Mouse (Mus musculus): ENCODE results near the gene Bin2. TPM values are rescaled to one million over a fixed set of nuclear protein-coding genes. Genes with fewer than 3 reads are reported as not detected.

Bin2 gene
- 2.1 and 2.6 TPM in 2 replicates for polyA plus RNA-seq (2012; rRNA removed)

DNA sequence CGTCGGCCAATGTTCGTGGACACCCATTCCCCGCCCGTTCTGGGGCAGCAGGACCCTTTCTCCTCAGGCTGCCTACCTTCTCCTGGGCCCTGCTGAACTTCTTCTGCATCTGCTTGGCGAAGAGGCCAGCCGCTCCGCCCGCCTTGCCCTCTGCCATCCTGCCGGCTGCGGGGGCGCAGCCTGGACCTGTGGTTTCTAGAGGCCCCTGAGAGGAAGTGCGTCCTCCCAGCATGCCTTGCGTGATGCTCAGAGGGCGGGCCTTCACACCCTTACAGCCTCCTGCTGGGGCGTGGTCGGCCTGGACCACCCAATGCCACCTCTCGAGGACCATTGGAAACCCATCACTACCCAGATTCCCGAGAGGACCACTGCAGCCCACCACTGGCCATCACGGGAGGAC is at the start of gene Bin2:
Gene Bin2, minus strand, starts transcription at position 217 of the 400 bp plus-strand sequence.
- DNase-seq (ENCODE audit: low read depth): no peak

DNA sequence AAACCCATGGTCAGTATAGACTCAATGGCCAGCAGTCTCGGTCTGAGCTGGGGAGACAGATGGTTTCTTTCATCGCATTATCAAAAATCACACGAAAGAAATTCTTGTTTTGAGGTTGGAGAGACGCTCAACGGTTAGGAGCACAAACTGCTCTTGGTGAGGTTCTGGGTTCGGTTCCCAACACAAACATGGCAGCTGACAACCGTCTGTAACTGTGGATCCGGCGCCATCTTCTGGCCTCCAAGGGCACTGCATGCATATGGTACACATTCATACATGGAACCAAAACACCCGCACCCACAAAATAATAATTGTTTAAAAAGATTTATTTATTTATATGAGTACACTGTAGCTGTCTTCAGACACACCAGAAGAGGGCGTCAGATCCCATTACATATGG is 49.2 kb upstream of the Bin2 start:
- DNase-seq (ENCODE audit: low read depth): no peak

DNA sequence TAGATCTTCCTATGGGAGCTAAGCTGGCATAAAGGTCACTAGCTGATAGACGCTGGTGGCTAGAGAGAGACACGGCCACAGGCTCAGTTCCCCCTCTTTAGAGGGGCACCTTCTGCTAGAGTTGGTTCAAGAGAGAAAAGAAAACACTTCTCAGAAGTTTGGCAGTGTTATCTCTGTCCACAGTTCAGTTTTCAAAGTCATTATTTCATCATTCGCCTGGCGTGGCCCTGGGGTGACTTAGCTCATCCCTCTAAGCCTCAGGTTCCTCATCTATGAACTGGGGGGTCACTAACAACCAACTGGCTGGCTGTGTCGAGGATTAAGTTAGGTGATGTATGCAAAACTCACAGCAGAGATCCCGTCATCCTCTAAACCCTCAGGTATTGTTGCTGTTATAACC is 48.6 kb upstream of the Bin2 start:
- DNase-seq (ENCODE audit: low read depth): no peak

DNA sequence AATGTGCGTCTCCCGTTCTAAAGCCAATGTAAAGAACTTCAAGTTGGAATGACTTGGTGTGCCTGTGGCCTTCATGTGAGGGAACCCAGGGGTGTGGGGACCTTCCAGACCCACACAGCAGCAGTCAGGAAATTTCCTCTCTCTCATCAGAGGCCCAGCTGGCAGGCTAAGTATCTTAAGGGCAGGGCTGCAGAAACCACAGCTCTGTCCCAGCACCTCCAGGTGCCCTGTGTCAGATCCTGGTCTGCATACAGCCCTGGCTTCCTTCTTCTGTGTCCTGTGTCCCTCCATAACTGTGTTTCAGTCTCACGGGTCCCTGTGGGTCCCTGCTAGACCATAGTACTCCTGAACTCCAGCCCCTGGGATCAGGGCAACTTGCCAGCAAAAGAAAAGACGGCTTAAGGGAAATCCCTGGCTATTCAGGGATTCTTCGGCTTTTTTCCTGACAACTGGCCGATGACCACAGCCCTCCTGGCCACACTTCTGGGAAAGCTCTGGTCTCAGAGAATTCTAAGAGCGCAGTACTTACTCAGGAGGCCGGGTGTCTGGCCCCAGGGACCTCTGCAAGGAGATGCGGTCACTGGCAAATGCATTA is 46.1 kb upstream of the Bin2 start:
- no peak for DNase-seq (ENCODE audit: low read depth)

DNA sequence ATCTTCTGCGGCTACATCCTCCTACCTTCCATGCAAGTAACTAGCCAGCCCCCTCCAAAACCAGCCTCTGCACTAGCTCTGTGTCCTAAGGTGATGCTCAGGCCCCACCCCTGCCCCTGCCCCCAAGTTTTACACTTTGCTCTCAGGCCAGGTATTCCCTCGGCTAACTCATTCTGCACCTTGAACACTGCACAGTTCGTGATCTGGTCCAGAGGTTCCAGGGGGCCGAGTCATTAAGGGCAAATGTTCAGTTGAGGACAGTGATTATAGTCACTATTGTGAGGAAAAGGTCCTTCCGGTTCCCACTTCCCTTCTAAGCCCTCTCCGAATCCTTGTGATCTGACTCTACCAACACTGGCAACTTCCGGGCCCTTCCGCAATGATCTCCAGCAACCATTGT is 45.1 kb upstream of the Bin2 start:
- DNase-seq (ENCODE audit: low read depth): no peak

DNA sequence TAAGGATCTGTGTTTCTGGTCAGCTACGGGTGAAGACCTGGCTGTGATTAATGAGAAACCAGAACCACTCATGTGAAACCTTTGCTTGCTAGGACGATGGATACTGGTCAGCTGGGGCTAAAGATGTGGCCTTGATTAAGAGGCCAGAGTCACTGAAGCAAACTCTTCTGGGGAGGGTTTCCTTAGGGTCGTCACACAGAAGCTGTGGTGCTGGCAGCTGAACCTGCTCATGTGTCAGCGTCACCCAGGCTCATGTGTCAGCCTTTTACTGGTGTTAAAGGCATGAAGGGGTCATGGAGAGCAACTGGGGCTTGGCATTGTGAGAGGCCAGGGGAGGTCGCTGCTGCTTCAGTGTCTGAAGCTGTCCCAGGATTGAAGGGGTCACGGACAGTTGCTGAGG is 41.5 kb upstream of the Bin2 start:
- DNase-seq (ENCODE audit: low read depth): no peak

DNA sequence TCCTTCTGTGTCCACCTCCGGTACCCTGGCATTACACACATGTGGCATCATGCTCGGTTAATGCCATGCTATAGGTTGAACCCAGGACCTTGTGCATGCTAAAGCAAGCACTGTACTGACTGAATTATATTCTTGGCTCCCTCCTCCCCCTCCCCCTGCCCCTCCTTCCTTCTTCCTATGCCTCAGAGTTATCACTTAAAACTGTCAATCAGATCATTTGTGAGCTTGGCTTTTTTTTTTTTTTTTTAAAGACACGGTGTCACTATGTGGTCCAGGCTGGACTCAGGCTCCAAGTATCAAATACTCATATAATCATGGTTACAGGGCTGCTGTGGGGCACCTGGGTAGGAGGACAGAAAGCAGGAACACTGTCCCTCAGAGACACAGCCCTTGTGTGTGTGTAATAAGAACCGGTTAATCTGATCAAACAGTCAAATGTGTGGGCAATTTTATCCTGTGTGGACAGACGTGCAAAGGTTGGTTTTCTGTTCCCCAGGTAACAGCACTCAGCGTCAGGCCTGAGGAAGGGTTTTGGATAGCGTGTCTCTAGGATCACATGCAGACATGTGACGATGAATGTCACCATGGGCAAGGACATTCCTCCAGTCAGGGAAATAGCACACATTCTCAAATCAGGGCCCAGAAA is 39.2 kb upstream of the Bin2 start:
- no peak for DNase-seq (ENCODE audit: low read depth)

DNA sequence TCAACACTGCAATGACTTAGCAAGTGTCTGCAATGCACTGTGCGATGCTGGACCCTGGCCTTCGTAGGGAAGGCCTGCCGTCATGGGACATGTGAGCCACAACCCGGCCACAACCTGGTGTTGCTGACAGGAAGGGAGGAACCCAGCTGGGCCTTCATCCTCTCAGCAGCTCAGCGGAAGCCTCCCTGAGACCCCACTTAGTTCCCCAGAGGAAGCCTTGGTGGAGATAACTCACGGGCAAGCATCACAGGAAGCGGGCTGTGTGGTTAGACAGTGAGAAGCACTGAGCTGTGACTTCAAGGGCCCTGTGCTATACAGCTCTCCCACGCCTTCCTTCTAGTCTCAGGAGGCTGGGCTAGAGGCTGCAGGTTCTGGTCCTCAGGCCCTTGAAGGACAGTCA is 36.9 kb upstream of the Bin2 start:
- no peak for DNase-seq (ENCODE audit: low read depth)

DNA sequence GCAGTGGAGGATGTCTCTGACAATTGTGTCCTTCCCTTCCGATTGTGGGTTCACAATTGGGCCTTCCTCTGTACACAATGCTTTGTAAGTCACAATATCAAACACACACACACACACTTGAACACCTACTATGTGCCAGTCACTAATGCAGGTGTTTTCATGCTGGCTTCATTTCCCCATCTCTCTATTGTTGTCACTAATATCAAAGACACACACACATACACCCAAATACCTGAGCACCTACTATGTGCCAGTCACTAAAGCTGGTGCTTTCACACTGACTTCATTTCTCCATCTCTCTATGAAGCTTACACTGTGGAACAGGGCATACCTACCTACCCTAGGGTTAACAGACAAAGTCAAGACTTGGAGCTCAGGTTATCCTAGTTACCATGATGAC is 36.0 kb upstream of the Bin2 start:
- no peak for DNase-seq (ENCODE audit: low read depth)

DNA sequence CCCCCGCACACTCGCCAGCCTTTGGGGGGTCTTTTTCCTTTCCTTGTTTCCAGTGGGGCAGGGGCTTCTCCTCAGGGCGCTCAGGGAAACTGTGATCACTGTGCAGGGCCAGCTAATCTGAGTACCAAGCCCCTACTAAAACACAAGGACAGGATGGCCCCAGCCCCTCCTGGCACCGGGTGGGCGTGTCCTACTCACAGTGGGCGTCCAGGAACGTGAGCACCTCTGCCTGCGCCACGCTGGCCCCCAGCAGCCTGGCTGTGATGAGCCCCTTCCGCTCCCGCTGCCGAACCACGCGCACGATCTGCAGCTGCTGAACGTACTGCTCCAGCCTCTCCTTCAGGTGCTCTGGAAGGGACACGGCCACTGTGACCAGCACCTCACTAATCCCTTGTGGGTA is 34.6 kb upstream of the Bin2 start:
- no peak for DNase-seq (ENCODE audit: low read depth)

DNA sequence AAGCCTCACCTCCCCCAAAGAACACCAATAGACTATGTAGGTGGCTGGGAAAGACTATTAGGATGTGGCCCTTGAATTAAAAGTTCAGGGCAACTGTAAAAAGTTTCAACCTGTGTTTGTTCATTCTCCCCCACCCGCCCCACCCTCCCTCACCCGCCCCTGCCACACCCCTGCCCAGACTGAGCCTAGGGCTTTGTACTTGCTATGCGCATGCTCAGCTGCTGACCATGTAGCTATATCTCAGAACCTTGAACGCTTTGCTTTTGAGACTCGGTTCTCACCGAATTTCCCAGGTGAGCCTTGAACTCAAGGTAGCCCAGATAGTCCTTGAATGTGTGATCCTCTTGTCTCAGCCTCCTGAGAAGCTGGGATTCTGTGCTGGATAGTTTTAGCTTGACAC is 32.5 kb upstream of the Bin2 start:
- no peak for DNase-seq (ENCODE audit: low read depth)

DNA sequence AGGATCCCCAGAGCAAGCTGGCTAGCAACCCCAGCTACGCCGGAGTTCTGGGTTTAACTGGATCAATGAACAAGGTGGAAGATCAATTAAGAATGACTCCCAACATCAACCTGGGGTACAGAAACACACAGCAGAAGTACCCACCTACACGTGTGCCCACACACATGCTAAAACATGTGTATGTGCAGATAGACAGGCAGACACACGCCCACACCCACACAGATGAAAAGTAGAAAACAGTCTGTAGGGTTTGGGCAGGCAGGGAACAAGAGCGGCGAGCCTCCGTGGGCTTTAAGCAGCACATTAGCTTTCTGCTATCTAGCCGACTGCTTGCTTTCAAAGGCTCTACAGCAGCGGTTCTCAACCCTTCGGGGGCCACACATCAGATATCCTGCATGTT is 31.8 kb upstream of the Bin2 start:
- no peak for DNase-seq (ENCODE audit: low read depth)

DNA sequence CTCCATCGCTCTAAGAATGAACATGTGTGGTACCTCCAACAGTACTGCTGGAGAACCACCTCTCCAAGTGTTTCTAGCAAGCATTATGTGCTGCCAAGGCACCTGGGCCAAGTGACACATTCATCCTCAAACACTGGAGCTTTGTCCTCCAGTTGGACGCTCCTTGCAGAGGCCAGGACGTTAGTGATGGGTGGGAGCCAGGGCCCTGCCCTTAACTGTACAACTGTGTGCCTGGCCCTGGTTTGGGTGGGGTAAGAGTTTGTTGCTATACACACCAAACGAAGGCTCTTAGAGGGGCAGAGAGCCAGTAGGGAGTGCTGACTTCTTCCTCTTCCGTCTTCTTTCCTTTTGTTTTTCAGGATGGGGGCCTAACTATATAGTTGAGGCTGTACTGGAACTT is 31.1 kb upstream of the Bin2 start:
- no peak for DNase-seq (ENCODE audit: low read depth)

DNA sequence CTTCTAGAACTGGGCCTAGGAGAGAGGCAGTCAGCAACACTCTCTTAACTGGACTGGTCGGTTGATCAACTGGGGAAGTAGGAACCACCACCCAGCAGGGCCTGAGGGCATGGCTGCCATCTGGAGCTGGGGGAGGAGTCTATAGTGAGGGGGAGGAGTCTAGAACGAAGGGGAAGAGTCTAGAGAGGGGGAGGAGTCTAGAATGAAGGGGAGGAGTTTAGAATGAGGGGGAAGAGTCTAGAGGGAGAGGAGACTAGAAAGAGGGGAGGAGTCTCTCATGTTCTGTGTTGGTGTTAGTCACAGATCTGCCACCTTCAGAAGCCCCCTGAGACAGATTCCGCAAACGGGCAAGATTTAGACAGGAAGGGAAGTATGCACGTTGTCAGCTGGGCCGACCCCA is 30.0 kb upstream of the Bin2 start:
- DNase-seq (ENCODE audit: low read depth): no peak

DNA sequence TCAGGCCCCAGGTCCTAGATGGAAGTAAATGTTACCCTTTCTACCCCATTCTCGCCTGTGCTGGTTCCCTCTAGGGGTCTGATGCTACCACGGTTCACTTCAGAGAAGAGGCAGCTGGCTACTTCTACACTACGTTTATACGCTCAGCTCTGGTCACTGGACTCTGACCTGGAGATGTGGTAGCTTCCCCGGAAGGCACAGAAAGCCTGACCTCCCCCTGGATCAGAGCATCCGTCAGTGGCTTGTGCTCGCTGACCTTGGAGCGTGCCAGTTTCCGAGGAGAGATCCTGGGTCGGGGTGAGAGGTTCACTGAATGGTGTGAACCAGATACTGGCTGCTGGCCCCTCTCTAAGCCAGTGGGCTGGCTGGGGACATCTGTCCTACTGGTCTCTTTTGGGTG is 28.7 kb upstream of the Bin2 start:
- DNase-seq (ENCODE audit: low read depth): no peak

DNA sequence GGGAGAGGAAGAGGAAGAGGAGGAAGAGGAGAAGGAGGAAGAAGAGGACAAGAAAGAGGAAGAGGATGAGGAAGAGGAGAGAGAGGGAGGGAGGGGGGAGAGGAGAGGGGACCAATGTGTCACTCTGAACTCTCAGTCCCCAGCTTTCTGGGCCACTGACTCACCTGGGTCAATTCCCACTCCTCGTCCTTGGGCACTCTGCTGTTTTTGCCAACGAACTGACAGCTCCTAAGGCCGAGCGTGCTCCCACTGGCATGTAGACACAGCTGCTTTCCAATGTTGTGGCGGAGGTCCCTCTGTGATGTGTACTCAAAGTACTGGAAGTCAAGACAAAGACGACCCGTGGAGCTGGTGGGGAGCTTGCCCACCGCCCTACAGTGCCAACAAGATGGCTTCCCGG is 25.1 kb upstream of the Bin2 start:
- no peak for DNase-seq (ENCODE audit: low read depth)

DNA sequence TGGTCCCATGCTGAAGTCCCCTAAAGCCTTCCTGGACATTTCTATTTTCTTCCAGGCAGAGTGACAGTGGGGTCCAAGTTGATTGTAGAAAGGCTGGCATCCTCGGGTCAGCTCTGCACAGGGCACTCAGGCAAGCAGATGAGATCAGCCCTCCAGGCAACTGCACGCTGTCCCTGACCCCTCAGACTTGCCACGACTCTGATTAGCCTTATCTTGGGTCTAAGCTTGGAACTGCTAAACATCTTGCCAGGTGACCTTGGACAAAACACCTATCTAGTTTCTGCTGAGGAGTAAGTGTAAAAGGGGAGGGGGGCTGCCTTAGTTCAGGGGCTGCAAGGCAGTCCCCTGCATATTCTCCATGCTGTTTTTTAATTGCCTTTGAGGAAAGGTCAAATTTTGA is 22.6 kb upstream of the Bin2 start:
- no peak for DNase-seq (ENCODE audit: low read depth)

DNA sequence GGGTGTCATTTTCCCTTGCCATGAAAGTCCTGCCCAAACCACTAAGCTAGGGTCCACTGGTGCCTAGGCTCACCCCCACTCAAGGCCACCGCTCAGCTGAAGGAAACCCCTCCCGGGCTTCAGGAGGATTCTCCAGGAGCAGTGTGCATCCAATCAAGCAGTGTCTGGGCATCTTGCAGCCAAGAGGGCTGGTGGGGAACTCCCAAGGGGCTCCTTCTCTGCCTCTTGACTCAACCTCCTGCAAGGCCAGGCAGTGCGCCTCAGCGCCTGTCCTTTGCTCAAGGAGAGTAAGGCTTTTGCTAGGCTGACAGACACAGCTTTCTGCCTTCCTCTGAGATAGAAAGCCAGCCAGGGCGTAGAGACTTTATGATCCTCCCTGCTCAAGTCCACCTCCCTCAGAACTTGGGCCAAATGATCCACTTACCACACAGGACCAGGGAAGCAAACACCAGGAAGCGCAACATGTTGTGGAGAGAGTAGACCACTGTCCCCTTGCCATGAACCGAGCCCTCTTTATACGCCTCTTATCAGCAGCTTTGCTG is 18.1 kb upstream of the Bin2 start, which contains the start of gene Cela1:
Gene Cela1, minus strand, starts transcription at position 492 of the 542 bp plus-strand sequence.
- DNase-seq (ENCODE audit: low read depth): no peak

DNA sequence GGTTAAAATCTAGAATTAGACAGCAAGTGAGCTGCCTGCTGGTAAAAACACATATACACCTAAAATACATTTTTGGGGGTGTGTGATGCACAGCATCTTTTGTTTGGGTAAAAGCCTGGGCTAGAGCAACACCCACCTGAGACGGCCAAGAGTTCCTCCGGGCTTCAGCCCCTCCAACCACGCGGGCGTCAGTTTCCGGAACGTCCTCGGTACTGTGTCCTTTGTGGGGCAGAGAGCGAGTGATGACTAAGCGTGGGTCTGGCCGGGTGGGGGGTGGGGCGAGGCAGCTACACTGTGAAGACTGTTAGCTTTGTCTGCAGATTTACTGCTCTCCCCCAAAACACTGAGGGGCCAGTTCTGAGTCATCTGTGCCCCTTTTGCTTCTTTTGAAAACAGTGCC is 17.6 kb upstream of the Bin2 start:
- DNase-seq (ENCODE audit: low read depth): no peak

DNA sequence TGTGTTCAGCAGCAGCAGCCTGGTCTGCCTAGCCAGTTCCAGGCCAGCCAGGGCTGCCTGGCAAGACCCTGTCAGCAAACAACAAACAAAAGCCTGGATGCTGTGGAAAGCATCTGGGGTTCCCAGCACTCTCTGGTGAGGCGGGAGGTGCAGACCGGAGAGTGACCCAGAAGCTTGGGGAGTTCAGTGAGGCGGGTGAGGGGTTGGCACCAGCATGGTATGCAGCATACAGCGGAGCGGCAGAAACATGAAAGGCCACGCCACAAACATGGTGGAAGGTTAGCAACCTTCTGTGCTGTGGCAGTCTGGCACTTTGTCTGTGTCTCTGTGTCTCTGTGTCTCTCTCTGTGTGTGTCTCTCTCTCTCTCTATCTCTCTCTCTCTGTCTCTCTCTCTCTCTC is 17.1 kb upstream of the Bin2 start:
- no peak for DNase-seq (ENCODE audit: low read depth)

DNA sequence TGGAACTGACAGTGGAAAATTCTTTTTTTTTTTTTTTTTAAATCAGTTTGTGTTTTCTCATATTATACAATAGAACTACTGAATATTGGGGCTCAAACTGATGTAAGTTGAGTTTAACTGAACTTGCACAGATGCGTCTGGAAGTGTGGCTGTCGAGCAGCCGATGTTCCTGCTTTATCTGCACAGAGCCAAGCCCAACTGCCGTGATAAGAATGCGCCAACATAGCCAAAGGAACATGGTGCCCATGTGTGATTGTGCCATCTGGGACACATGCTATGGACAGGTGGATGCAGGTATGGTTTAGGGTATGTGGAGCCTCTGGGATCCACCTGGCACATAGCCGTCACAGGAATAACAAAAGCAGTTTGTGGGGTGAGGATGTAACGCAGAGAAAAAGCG is 16.5 kb upstream of the Bin2 start:
- no peak for DNase-seq (ENCODE audit: low read depth)

DNA sequence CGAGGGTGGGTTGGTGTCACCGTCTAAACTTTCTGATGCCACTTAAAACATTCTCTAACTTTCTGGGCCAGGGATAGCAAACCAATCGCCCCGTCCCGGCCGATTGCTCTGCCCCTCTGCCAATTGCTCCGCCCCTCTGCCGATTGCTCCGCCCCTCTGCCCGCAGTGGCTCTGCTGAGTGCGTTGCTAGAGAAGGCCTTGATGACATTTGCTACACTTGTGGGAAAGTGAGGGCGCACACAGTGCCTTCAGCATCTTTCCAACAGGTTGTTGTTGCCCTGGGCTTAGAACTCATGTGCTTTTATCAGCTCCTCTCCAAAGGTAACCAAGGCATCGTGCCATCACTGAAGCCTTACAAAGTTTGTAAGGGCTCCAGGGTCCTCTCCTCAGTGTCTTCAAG is 15.9 kb upstream of the Bin2 start:
- DNase-seq (ENCODE audit: low read depth): no peak

DNA sequence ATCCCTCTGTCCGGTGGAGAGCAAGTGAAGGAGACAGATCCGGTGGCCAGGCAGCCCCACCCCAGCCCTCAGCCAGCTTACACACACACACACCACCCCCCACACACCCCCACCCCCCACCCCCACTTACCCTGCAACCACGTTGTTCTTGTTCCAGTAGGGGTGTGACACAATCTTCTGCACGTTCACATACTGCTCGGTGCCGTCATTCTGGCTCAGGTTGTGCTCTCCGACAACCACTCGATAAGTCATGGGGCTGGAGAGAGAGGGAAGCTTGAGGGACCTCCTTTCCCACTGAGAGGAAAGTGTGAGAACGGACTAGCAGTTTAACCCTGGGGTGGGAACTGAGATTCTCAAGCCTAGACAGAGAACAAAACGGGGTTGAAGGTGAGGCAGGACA is 15.1 kb upstream of the Bin2 start:
- DNase-seq (ENCODE audit: low read depth): no peak

DNA sequence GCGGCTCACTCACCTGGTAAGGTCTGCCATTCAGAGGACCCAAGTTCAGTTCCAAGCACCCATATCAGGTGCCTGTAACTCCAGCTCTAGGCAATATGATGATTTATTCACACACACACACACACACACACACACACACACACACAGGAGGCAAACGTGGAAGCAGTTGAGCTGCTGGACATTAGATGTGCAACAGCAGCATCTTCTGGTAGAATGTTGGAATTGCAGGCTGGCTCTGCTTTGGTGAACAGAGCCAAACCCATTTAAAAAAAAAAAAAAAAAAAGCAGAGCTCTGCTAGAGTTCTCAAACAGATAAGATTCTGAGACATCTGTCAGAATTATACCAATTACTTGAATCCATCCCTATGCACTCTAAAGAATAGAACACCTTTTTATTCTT is 13.7 kb upstream of the Bin2 start:
- DNase-seq (ENCODE audit: low read depth): no peak
